Mouse (Mus musculus): Measurements from ENCODE around the gene Mphosph9. TPM values are rescaled to one million over a fixed set of nuclear protein-coding genes. Genes with fewer than 3 reads are reported as not detected.

Mphosph9 gene
- polyA plus RNA-seq (2012; ENCODE audit: low replicate concordance) = 7.0 and 12.1 TPM in 2 replicates

DNA sequence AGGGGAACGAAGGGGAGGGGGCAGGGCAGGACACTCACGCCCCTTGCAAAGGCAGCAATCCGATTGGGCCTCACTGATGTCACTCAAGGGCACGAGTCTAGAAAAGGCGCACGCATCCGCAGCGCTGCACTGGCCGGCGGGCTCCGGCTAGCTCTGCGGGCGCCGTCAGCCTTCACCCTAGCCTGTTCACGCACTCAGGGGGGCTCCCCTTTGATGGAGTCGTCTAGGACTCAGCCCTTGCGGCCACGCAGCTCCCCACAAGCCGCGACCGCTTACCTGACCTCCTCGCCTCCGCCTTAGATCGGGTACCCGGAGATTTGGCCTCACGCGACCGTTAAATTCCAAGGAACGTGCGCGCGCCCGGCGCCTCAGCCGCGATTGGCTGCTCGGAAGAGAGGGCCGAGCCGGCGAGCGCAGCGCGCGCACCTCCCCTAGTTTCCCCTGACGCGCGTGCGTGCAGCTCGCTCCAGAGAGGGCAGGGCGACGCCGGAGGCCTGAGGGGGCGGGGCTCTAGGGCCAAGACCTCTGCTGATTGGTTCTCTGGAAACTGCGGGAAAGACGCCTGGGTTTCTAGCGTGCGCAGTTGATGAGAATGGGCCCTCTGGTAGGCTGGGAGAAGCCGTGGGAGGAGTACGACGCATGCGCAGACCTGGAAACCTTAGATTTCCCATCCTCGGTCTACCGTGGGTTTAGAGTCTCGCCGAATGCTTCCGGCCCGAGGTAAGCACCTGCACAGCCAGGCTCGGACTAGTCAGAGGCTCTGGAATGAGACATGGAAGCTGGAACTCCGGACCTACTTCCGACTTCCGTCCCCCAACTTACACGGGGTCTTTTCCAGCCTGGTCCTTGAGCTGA, at the start of gene Mphosph9, which contains the start of gene 2810006K23Rik:
Gene Mphosph9 (minus strand): TSS at position 463 of the 855 bp plus-strand sequence.
Gene 2810006K23Rik (plus strand): TSS at position 580 of the 855 bp plus-strand sequence.

DNA sequence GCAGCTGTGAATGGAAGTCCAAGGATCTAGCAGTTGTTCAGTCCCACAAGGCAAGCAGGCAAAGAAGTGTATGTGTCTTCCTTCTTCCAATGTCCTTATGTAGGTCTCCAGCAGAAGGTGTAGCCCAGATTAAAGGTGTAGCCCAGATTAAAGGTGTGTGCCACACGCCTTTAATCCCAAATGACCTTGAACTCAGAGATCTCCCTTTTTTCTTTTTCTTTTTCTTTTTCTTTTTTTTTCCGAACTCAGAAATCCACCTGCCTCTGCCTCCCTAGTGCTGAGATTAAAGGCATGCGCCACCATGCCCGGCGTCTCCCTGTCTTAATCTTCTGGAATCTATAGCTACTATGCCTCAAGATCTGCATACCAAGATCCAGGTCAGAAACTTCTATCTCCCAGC, 35.2 kb upstream of the Mphosph9 start, which contains the start of gene Cdk2ap1:
Gene Cdk2ap1 (minus strand): TSS at position 101 of the 400 bp plus-strand sequence.

GRCm38 (mm10) chr5:124249614-124250591, 77.9 kb downstream of the Mphosph9 start, which contains the start of gene Pitpnm2:
Gene Pitpnm2, minus strand, starts transcription at chr5:124249760.

Other genes with a start within 250 kb of the Mphosph9 start
- 16.0 and 26.3 TPM in 2 replicates for gene Abcb9, start 232.2 kb downstream of the Mphosph9 start, polyA plus RNA-seq (2012; ENCODE audit: low replicate concordance)
- 54.6 and 96.2 TPM in 2 replicates for gene Ogfod2, start 215.7 kb downstream of the Mphosph9 start, polyA plus RNA-seq (2012; ENCODE audit: low replicate concordance)
- gene Arl6ip4, start 211.9 kb downstream of the Mphosph9 start, polyA plus RNA-seq (2012; ENCODE audit: low replicate concordance) = 83.4 and 85.2 TPM in 2 replicates
- gene Pitpnm2, start 78.2 kb downstream of the Mphosph9 start, polyA plus RNA-seq (2012; ENCODE audit: low replicate concordance) = 47.0 and 62.8 TPM in 2 replicates
- gene 2810006K23Rik, start 117 bp upstream of the Mphosph9 start, polyA plus RNA-seq (2012; ENCODE audit: low replicate concordance) = 1.3 and 5.2 TPM in 2 replicates
- gene Cdk2ap1, start 35.1 kb upstream of the Mphosph9 start, polyA plus RNA-seq (2012; ENCODE audit: low replicate concordance) = 211 and 306 TPM in 2 replicates
- gene Sbno1, start 98.0 kb upstream of the Mphosph9 start, polyA plus RNA-seq (2012; ENCODE audit: low replicate concordance) = 7.6 and 10.7 TPM in 2 replicates
- 106 and 213 TPM in 2 replicates for gene Kmt5a, start 112.0 kb upstream of the Mphosph9 start, polyA plus RNA-seq (2012; ENCODE audit: low replicate concordance)
- 18.5 and 24.8 TPM in 2 replicates for gene Rilpl2, start 150.4 kb upstream of the Mphosph9 start, polyA plus RNA-seq (2012; ENCODE audit: low replicate concordance)
- gene Snrnp35, start 155.2 kb upstream of the Mphosph9 start, polyA plus RNA-seq (2012; ENCODE audit: low replicate concordance) = 6.7 and 7.4 TPM in 2 replicates
- gene Rilpl1, start 203.4 kb upstream of the Mphosph9 start, polyA plus RNA-seq (2012; ENCODE audit: low replicate concordance) = 2.3 and 6.7 TPM in 2 replicates
- gene Tmed2, start 212.7 kb upstream of the Mphosph9 start, polyA plus RNA-seq (2012; ENCODE audit: low replicate concordance) = 55.3 and 239 TPM in 2 replicates
- 19.2 and 32.0 TPM in 2 replicates for gene Ddx55, start 224.9 kb upstream of the Mphosph9 start, polyA plus RNA-seq (2012; ENCODE audit: low replicate concordance)

All from leukemia stem cell, adult 10-12 weeks (primary cell).